In the genomic region with DNA sequence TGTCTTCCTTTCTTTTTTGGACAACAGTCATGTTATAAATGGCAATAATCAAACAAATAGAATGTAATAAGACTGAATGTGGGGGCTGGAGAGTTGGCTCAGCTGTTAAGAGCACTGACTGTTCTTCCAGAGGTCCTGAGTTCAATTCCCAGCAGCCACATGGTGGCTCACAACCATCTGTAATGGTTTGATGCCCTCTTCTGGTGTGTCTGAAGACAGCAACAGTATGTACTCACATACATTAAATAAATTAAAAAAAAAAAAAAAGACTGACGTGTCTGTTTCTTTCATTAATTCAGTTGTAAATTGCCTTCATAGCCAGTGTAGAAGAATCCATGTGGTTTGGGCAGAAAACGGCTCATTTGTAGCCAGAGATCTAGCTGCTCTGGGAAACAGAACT, we compare ENCODE assay signal across 16 mouse cellular contexts.
"Had no signal": no experiment of that assay in that cellular context is flagged by ENCODE, and none has a peak within 500 bp of the region (broad histone marks: within the 10 kb centered on the region; RNA-seq: fewer than 3 reads in every experiment).

No protein-coding gene starts in this region.

- DNase-seq: liver, postnatal 0 days; lung, adult 2 months; lung, postnatal 14 days; lung, postnatal 36 days; right cerebral cortex, postnatal 14 days; thymus, adult 2 months; thymus, postnatal 25 days; thymus, postnatal 4 days had no signal

- H3K4me1 ChIP-seq: megakaryocyte, embryonic 14.5 days; stomach, embryonic 15.5 days had no signal

- H3K27ac ChIP-seq: macrophage; midbrain, embryonic 13.5 days; neural tube, embryonic 12.5 days; stomach, embryonic 15.5 days; stomach, postnatal 0 days had no signal

- H3K4me2 ChIP-seq: midbrain, embryonic 11.5 days; midbrain, embryonic 13.5 days; neural tube, embryonic 12.5 days; stomach, embryonic 15.5 days had no signal

- H3K9me3 ChIP-seq: midbrain, embryonic 13.5 days; neural tube, embryonic 12.5 days; stomach, embryonic 15.5 days had no signal

- H3K9ac ChIP-seq: liver, postnatal 0 days; midbrain, embryonic 13.5 days; neural tube, embryonic 12.5 days; stomach, embryonic 15.5 days had no signal

- H3K27me3 ChIP-seq: midbrain, embryonic 13.5 days; neural tube, embryonic 12.5 days; stomach, embryonic 15.5 days had no signal

- H3K36me3 ChIP-seq: neural tube, embryonic 12.5 days; stomach, embryonic 15.5 days had no signal

- H3K4me3 ChIP-seq: megakaryocyte, embryonic 14.5 days; midbrain, embryonic 13.5 days; neural tube, embryonic 12.5 days; stomach, embryonic 15.5 days had no signal

- ATAC-seq: liver, postnatal 0 days; midbrain, embryonic 13.5 days; midbrain, embryonic 16.5 days had no signal
